ENCODE assay signal across 8 mouse cellular contexts in genomic region chr19:53086861-53087260, GRCm38 (mm10). TPM values are rescaled to one million over a fixed set of nuclear protein-coding genes. Genes with fewer than 3 reads are reported as not detected.
DNase-seq lines count a peak whose midpoint lies in the region; ATAC-seq and TF ChIP-seq lines count a peak whose summit lies in the region.

No protein-coding gene starts in this region.

- peak overlapping the region; percentile 14 to 57 for H3K4me3 ChIP-seq in ES-E14 (ENCODE audit: insufficient read depth in 1 of 2, low read depth in 1 of 2, low read length in 2 of 2, poor library complexity in 1 of 2, severe bottlenecking in 1 of 2)
- H3K4me3 ChIP-seq in embryonic facial prominence, embryonic 10.5 days: no peak overlapping the region; the same call in 1 of the 2 replicates
- no peak overlapping the region for H3K4me3 ChIP-seq in liver, embryonic 16.5 days (ENCODE audit: low read depth, low read length)

- H3K4me2 ChIP-seq in liver, embryonic 16.5 days (ENCODE audit: low read depth, low read length): 0 out of 2 replicates have a peak overlapping the region, but pooled peaks have one; percentile 31

- H3K36me3 ChIP-seq in ES-E14 (ENCODE audit: control insufficient read depth, insufficient read depth, low read length, poor library complexity, severe bottlenecking): no peaks in the 10 kb centered on the region
- H3K36me3 ChIP-seq in embryonic facial prominence, embryonic 10.5 days (replicated peaks): no peaks in the 10 kb centered on the region
- H3K36me3 ChIP-seq in liver, embryonic 16.5 days (ENCODE audit: control insufficient read depth, insufficient read depth): no peaks in the 10 kb centered on the region

- peaks cover 4 to 8% of the 10 kb centered on the region in 2 experiments; a peak in 2 of 4 replicates for H3K4me1 ChIP-seq in ES-E14 (ENCODE audit: control insufficient read depth in 2 of 2, insufficient read depth in 2 of 2, low read length in 2 of 2, poor library complexity in 1 of 2)
- H3K4me1 ChIP-seq in embryonic facial prominence, embryonic 10.5 days: peaks cover 59% of the 10 kb centered on the region
- H3K4me1 ChIP-seq in liver, embryonic 16.5 days (ENCODE audit: control insufficient read depth, low read depth, low read length): peaks cover 8% of the 10 kb centered on the region

- no peak for DNase-seq in ES-E14 (ENCODE audit: low read depth, low spot score)
- DNase-seq in embryonic facial prominence, embryonic 10.5 days (ENCODE audit: low spot score): peak; percentile 44
- DNase-seq in heart, postnatal 4 days: peak; percentile 43
- no peak for DNase-seq in frontal cortex, adult 2 months (ENCODE audit: extremely low spot score in 1 of 2, low spot score in 1 of 2)
- no peak for DNase-seq in cerebellum, adult 18-20 months
- no peak for DNase-seq in ovary, postnatal 14 days (ENCODE audit: low spot score)

- H3K27me3 ChIP-seq in embryonic facial prominence, embryonic 10.5 days (replicated peaks; ENCODE audit: low read depth, poor library complexity, severe bottlenecking): no peaks in the 10 kb centered on the region
- no peaks in the 10 kb centered on the region for H3K27me3 ChIP-seq in liver, embryonic 16.5 days (ENCODE audit: control insufficient read depth, insufficient read depth, low read depth, low read length)

- no peak overlapping the region for H3K9ac ChIP-seq in ES-E14 (ENCODE audit: insufficient read depth, low read depth, low read length, poor library complexity, severe bottlenecking)
- no peak overlapping the region for H3K9ac ChIP-seq in liver, embryonic 16.5 days (ENCODE audit: low read depth, low read length)

- 43% methylated on average over 12 of the region's 12 CpGs for WGBS in embryonic facial prominence, embryonic 10.5 days
- 58% methylated on average over 12 of the region's 12 CpGs for WGBS in liver, embryonic 16.5 days (ENCODE audit: insufficient replicate concordance)

- no peak overlapping the region for H3K27ac ChIP-seq in ES-E14 (ENCODE audit: insufficient read depth, low read depth, low read length, poor library complexity, severe bottlenecking)
- H3K27ac ChIP-seq in embryonic facial prominence, embryonic 10.5 days (replicated peaks): peak overlapping the region; percentile 89
- peak overlapping the region; percentile 57; the same call in 1 of the 2 replicates for H3K27ac ChIP-seq in liver, embryonic 16.5 days (ENCODE audit: low read length)

- in situ Hi-C loops in ES-E14 (cut with MboI; ENCODE audit: low sequenced_read_pairs in 2 of 2, unreplicated experiment in 2 of 2): no loop called here

- peak; percentile 33; the same call in 1 of the 2 replicates for ATAC-seq in liver, embryonic 16.5 days (ENCODE audit: low read depth)
- ATAC-seq in megakaryocyte-erythroid progenitor cell, adult 5-6 weeks (replicated peaks; ENCODE audit: low FRiP score, low TSS enrichment, poor library complexity, severe bottlenecking): no peak

- H3K9me3 ChIP-seq in ES-E14 (ENCODE audit: control insufficient read depth, insufficient read depth, low read depth, low read length): no peaks in the 10 kb centered on the region
- H3K9me3 ChIP-seq in embryonic facial prominence, embryonic 10.5 days: peaks cover 5% of the 10 kb centered on the region; the same call in 1 of the 2 replicates
- H3K9me3 ChIP-seq in liver, embryonic 16.5 days (replicated peaks; ENCODE audit: control insufficient read depth, low read length): no peaks in the 10 kb centered on the region

TF ChIP-seq in ES-E14, 5 proteins besides CTCF, POLR2A, EP300 and RAD21:
- TF ChIP-seq CHD2 (IDR thresholded peaks at IDR 0.05; ENCODE audit: low read depth, low read length) (no peak), HCFC1 (IDR thresholded peaks at IDR 0.05; ENCODE audit: borderline replicate concordance, insufficient read depth, low read length) (no peak), ZNF384 (IDR thresholded peaks at IDR 0.05; ENCODE audit: low read depth, low read length) (no peak), MAFK (IDR thresholded peaks at IDR 0.05; ENCODE audit: insufficient read depth, low read depth, low read length) (no peak), ZC3H11A (IDR thresholded peaks at IDR 0.05; ENCODE audit: borderline replicate concordance, low read depth, low read length) (no peak)
TF ChIP-seq in ES-E14: peak in this region for 0.

RNA-seq across cellular contexts. Expression of gene Xpnpep1, which starts 46.8 kb away (rescaled TPM):
- total RNA-seq in ES-E14 (2012; rRNA removed): 190 and 210 TPM in 2 replicates
- 158 and 159 TPM in 2 replicates for polyA plus RNA-seq in embryonic facial prominence, embryonic 10.5 days (2016; fragmentation: Nextera tagmentation; extraction: Ambion mirVana)
- 100 to 1,000 TPM; 156 to 158 TPM for total RNA-seq in heart, postnatal 4 days (2021)
- 85.5 and 91.8 TPM in 2 replicates for polyA plus RNA-seq in liver, embryonic 16.5 days (2015; fragmentation: Nextera tagmentation; extraction: Ambion mirVana)
- polyA plus RNA-seq in frontal cortex, adult 2 months (2012; rRNA removed): 59.1 and 59.3 TPM in 2 replicates
- 103 and 128 TPM in 2 replicates for total RNA-seq in megakaryocyte-erythroid progenitor cell, adult 5-6 weeks (2014; fragmentation: Nextera tagmentation)
- total RNA-seq in megakaryocyte-erythroid progenitor cell, adult 5-6 weeks (2017): 73.6 and 186 TPM in 2 replicates

RNA-seq across cellular contexts. Expression of gene Add3, which starts 53.4 kb away (rescaled TPM):
- total RNA-seq in ES-E14 (2012; rRNA removed): 8.5 and 11.8 TPM in 2 replicates
- 61.7 and 67.2 TPM in 2 replicates for polyA plus RNA-seq in embryonic facial prominence, embryonic 10.5 days (2016; fragmentation: Nextera tagmentation; extraction: Ambion mirVana)
- 100 to 1,000 TPM in 1 of 2 experiments, 10 to 100 TPM in 1; 99.0 to 102 TPM for total RNA-seq in heart, postnatal 4 days (2021)
- polyA plus RNA-seq in liver, embryonic 16.5 days (2015; fragmentation: Nextera tagmentation; extraction: Ambion mirVana): 26.2 and 28.4 TPM in 2 replicates
- polyA plus RNA-seq in frontal cortex, adult 2 months (2012; rRNA removed): 72.3 and 83.1 TPM in 2 replicates
- 21.4 and 29.3 TPM in 2 replicates for total RNA-seq in megakaryocyte-erythroid progenitor cell, adult 5-6 weeks (2014; fragmentation: Nextera tagmentation)
- 37.2 and 52.9 TPM in 2 replicates for total RNA-seq in megakaryocyte-erythroid progenitor cell, adult 5-6 weeks (2017)

Comparison
In these comparisons a context has a peak if more than half of its experiments do, and no peak if none do; other contexts are left out.
1. DNase-seq: peak in embryonic facial prominence, embryonic 10.5 days (single experiment) and heart, postnatal 4 days (single experiment); none in ES-E14 (single experiment), frontal cortex, adult 2 months (0 of 2), cerebellum, adult 18-20 months (0 of 2) and ovary, postnatal 14 days (single experiment).
2. H3K4me3 ChIP-seq: peak in ES-E14 (2 of 2); none in embryonic facial prominence, embryonic 10.5 days (single experiment) and liver, embryonic 16.5 days (single experiment).